Mouse (Mus musculus) stomach, embryonic 15.5 days (tissue): Measurements from ENCODE around the gene Synm. TPM values are rescaled to one million over a fixed set of nuclear protein-coding genes. Genes with fewer than 3 reads are reported as not detected.
A peak's percentile ranks its signal among the peaks of the same experiment; 100 is the strongest.

ENCODE experiments used
- ATAC-seq: fragments of 200-750 bp; cut with Nextera tagmentation; 2 replicates; pipeline ENCODE4 v1.8.0; 2017; ENCODE audit warnings: low read depth, moderate number of reproducible peaks, moderate TSS enrichment; ENCODE audit not compliant: insufficient read depth, low FRiP score
- H3K27ac ChIP-seq: fragments of 300-500 bp; sonication (generic); 2 replicates; pipeline ENCODE4 v1.5.1; 2015; ENCODE audit warnings: mild to moderate bottlenecking, inconsistent platforms
- H3K27me3 ChIP-seq: fragments of 300-500 bp; sonication (generic); replicated peaks from 2 replicates; pipeline ENCODE4 v1.6.1; 2015; ENCODE audit warnings: inconsistent platforms
- H3K36me3 ChIP-seq: fragments of 300-500 bp; sonication (generic); 2 replicates; pipeline ENCODE4 v1.6.1; 2015; ENCODE audit warnings: inconsistent platforms
- H3K4me1 ChIP-seq: fragments of 300-500 bp; sonication (generic); 2 replicates; pipeline ENCODE4 v1.6.1; 2015; ENCODE audit warnings: inconsistent platforms
- H3K4me2 ChIP-seq: fragments of 300-500 bp; sonication (generic); 2 replicates; pipeline ENCODE4 v1.6.1; 2015; ENCODE audit warnings: mild to moderate bottlenecking, inconsistent platforms
- H3K4me3 ChIP-seq: fragments of 300-500 bp; sonication (generic); replicated peaks from 2 replicates; pipeline ENCODE4 v1.5.1; 2015; ENCODE audit warnings: inconsistent platforms
- H3K9ac ChIP-seq: fragments of 300-500 bp; sonication (generic); 2 replicates; pipeline ENCODE4 v1.6.1; 2015; ENCODE audit warnings: inconsistent platforms
- H3K9me3 ChIP-seq: fragments of 300-500 bp; sonication (generic); 2 replicates; pipeline ENCODE4 v1.6.1; 2016; ENCODE audit warnings: inconsistent platforms
- WGBS: fragments of 180-500 bp; shearing (Covaris S2); methylation state at CpG from one replicate; pipeline ENCODE4 v1.1.7; 2015; 5-methylcytosine and 5-hydroxymethylcytosine counted together
- polyA plus RNA-seq: library from polyadenylated mRNA; unstranded; fragments of >200 nt; fragmentation: Nextera tagmentation; extraction: Ambion mirVana; gene quantifications from 2 replicates; pipeline ENCODE4 v1.2.1, GENCODE M21; 2015

The Synm gene
- polyA plus RNA-seq, 1 experiment from 2014 or later = 7.8 TPM

GRCm38 (mm10) chr7:67717520-67717919 lies 42.0 kb downstream of the Synm start:
- no peaks in the 10 kb centered on the region for H3K27me3 ChIP-seq
- no peak overlapping the region for H3K27ac ChIP-seq
- no peak for ATAC-seq
- H3K9ac ChIP-seq = no peak overlapping the region
- H3K36me3 ChIP-seq = no peaks in the 10 kb centered on the region
- no peak overlapping the region for H3K4me3 ChIP-seq
- H3K9me3 ChIP-seq = no peaks in the 10 kb centered on the region
- peaks cover 4% of the 10 kb centered on the region; the same call in 1 of the 2 replicates for H3K4me1 ChIP-seq
- H3K4me2 ChIP-seq = no peak overlapping the region
- 83% methylated on average over 3 of the region's 3 CpGs for WGBS

GRCm38 (mm10) chr7:67716925-67717324 lies 42.6 kb downstream of the Synm start:
- Histone ChIP-seq H3K27ac (no peak overlapping the region), H3K9me3 (no peaks in the 10 kb centered on the region), H3K9ac (no peak overlapping the region), H3K27me3 (no peaks in the 10 kb centered on the region), H3K4me2 (no peak overlapping the region), H3K4me3 (no peak overlapping the region), H3K4me1 (peaks cover 4% of the 10 kb centered on the region; the same call in 1 of the 2 replicates), H3K36me3 (peaks cover 2% of the 10 kb centered on the region)
- no peak for ATAC-seq
- whole genome bisulfite sequencing = 81% methylated on average over 10 of the region's 10 CpGs

- Histone ChIP-seq H3K36me3 (peaks cover 6% of the 10 kb centered on the region), H3K27me3 (no peaks in the 10 kb centered on the region), H3K4me1 (peaks cover 4% of the 10 kb centered on the region; the same call in 1 of the 2 replicates), H3K4me2 (no peak overlapping the region), H3K9ac (no peak overlapping the region), H3K4me3 (no peak overlapping the region), H3K27ac (no peak overlapping the region), H3K9me3 (no peaks in the 10 kb centered on the region)
- 52% methylated on average over 10 of the region's 11 CpGs for WGBS
- ATAC-seq = no peak; the same call in 1 of the 2 replicates
Measured at GRCm38 (mm10) chr7:67716213-67716878, 43.2 kb downstream of the Synm start.

- no peaks in the 10 kb centered on the region for H3K27me3 ChIP-seq
- 71% methylated on average over 7 of the region's 7 CpGs for WGBS
- no peak overlapping the region for H3K4me2 ChIP-seq
- no peak overlapping the region for H3K9ac ChIP-seq
- no peak overlapping the region for H3K27ac ChIP-seq
- no peaks in the 10 kb centered on the region for H3K9me3 ChIP-seq
- no peak for ATAC-seq
- no peak overlapping the region for H3K4me3 ChIP-seq
- peaks cover 6% of the 10 kb centered on the region for H3K36me3 ChIP-seq
- peaks cover 4% of the 10 kb centered on the region; the same call in 1 of the 2 replicates for H3K4me1 ChIP-seq
Measured at GRCm38 (mm10) chr7:67715176-67715575, 44.4 kb downstream of the Synm start.

GRCm38 (mm10) chr7:67713820-67714510 lies 45.6 kb downstream of the Synm start:
- no peak overlapping the region for H3K4me3 ChIP-seq
- no peak for ATAC-seq
- peaks cover 6% of the 10 kb centered on the region for H3K36me3 ChIP-seq
- H3K4me2 ChIP-seq = no peak overlapping the region
- no peak overlapping the region for H3K9ac ChIP-seq
- H3K27me3 ChIP-seq = no peaks in the 10 kb centered on the region
- WGBS = 72% methylated on average over 19 of the region's 19 CpGs
- H3K4me1 ChIP-seq = peaks cover 4% of the 10 kb centered on the region; the same call in 1 of the 2 replicates
- H3K9me3 ChIP-seq = no peaks in the 10 kb centered on the region
- H3K27ac ChIP-seq = no peak overlapping the region

GRCm38 (mm10) chr7:67710216-67710615 lies 49.3 kb downstream of the Synm start:
- peak; percentile 71; the same call in 1 of the 2 replicates for ATAC-seq
- Histone ChIP-seq H3K36me3 (peaks cover 12% of the 10 kb centered on the region), H3K4me3 (no peak overlapping the region), H3K4me1 (no peaks in the 10 kb centered on the region), H3K4me2 (no peak overlapping the region), H3K27ac (no peak overlapping the region), H3K9ac (no peak overlapping the region), H3K9me3 (no peaks in the 10 kb centered on the region), H3K27me3 (no peaks in the 10 kb centered on the region)
- WGBS = 34% methylated on average over 7 of the region's 7 CpGs

GRCm38 (mm10) chr7:67708160-67708559 lies 51.4 kb downstream of the Synm start:
- Histone ChIP-seq H3K4me1 (no peaks in the 10 kb centered on the region), H3K4me3 (no peak overlapping the region), H3K4me2 (no peak overlapping the region), H3K9ac (no peak overlapping the region), H3K36me3 (peaks cover 12% of the 10 kb centered on the region), H3K27me3 (no peaks in the 10 kb centered on the region), H3K27ac (no peak overlapping the region), H3K9me3 (no peaks in the 10 kb centered on the region)
- no peak for ATAC-seq
- 85% methylated on average over 6 of the region's 6 CpGs for WGBS

GRCm38 (mm10) chr7:67701252-67701914 lies 58.2 kb downstream of the Synm start:
- ATAC-seq = 0 out of 2 replicates have a peak, but pooled peaks have one; percentile 41
- Histone ChIP-seq H3K9me3 (no peaks in the 10 kb centered on the region), H3K4me1 (0 out of 2 replicates have a peak, but pooled peaks cover 3% of the 10 kb centered on the region), H3K9ac (no peak overlapping the region), H3K4me3 (no peak overlapping the region), H3K27me3 (no peaks in the 10 kb centered on the region), H3K27ac (peak overlapping the region; percentile 68), H3K4me2 (no peak overlapping the region), H3K36me3 (0 out of 2 replicates have a peak, but pooled peaks cover 11% of the 10 kb centered on the region)
- 57% methylated on average over 17 of the region's 17 CpGs for WGBS

GRCm38 (mm10) chr7:67700846-67701245 lies 58.7 kb downstream of the Synm start:
- peak overlapping the region; percentile 68 for H3K27ac ChIP-seq
- 0 out of 2 replicates have a peak, but pooled peaks cover 3% of the 10 kb centered on the region for H3K4me1 ChIP-seq
- H3K4me3 ChIP-seq = no peak overlapping the region
- peak; percentile 41; the same call in 1 of the 2 replicates for ATAC-seq
- H3K9me3 ChIP-seq = no peaks in the 10 kb centered on the region
- 0 out of 2 replicates have a peak, but pooled peaks cover 8% of the 10 kb centered on the region for H3K36me3 ChIP-seq
- no peak overlapping the region for H3K9ac ChIP-seq
- no peaks in the 10 kb centered on the region for H3K27me3 ChIP-seq
- no peak overlapping the region for H3K4me2 ChIP-seq

- Histone ChIP-seq H3K36me3 (0 out of 2 replicates have a peak, but pooled peaks cover 5% of the 10 kb centered on the region), H3K4me2 (no peak overlapping the region), H3K4me1 (0 out of 2 replicates have a peak, but pooled peaks cover 3% of the 10 kb centered on the region), H3K27ac (no peak overlapping the region), H3K9me3 (no peaks in the 10 kb centered on the region), H3K4me3 (no peak overlapping the region), H3K9ac (no peak overlapping the region), H3K27me3 (no peaks in the 10 kb centered on the region)
- WGBS = 89% methylated on average over 4 of the region's 4 CpGs
- ATAC-seq = no peak
Measured at GRCm38 (mm10) chr7:67699301-67699700, 60.2 kb downstream of the Synm start.

GRCm38 (mm10) chr7:67697892-67698630 lies 61.5 kb downstream of the Synm start:
- H3K36me3 ChIP-seq = 0 out of 2 replicates have a peak, but pooled peaks cover 5% of the 10 kb centered on the region
- H3K4me1 ChIP-seq = 0 out of 2 replicates have a peak, but pooled peaks cover 3% of the 10 kb centered on the region
- 85% methylated on average over 28 of the region's 28 CpGs for WGBS
- H3K27ac ChIP-seq = no peak overlapping the region
- H3K27me3 ChIP-seq = no peaks in the 10 kb centered on the region
- no peak overlapping the region for H3K9ac ChIP-seq
- ATAC-seq = no peak
- no peak overlapping the region for H3K4me3 ChIP-seq
- no peaks in the 10 kb centered on the region for H3K9me3 ChIP-seq
- H3K4me2 ChIP-seq = no peak overlapping the region
